Mouse (Mus musculus) gastrocnemius, postnatal 10 days (tissue): ENCODE results near the gene Kdm5d. TPM values are rescaled to one million over a fixed set of nuclear protein-coding genes. Genes with fewer than 3 reads are reported as not detected.

ENCODE experiments used
- DNase-seq: peaks from one replicate; pipeline ENCODE4 v3.0.0; 2021; ENCODE audit warnings: mixed read lengths
- long read RNA-seq, 2 experiments: library from polyadenylated mRNA; stranded (forward); transcript quantifications; one replicate each; pipeline ENCODE4 v2.0.0; 2021
- microRNA-seq, 2 experiments: library from miRNA; unstranded; fragments of <30 nt; microRNA quantifications; one replicate each; pipeline ENCODE4 v1.2.0; 2021
- total RNA-seq, 2 experiments: library from RNA; stranded (reverse); gene quantifications; 2 replicates each; pipeline ENCODE4 v1.2.3; 2021

The Kdm5d gene
- total RNA-seq: 10 to 100 TPM in 1 of 2 experiments, not detected in 1; 10.6 TPM
- long read RNA-seq, experiment 1: 0 reads
- long read RNA-seq, experiment 2, full-length matches to known transcripts: 1 of 3 reads
- long read RNA-seq, experiment 2, partial matches to known transcripts: 1 of 3 reads
- long read RNA-seq, experiment 2, other reads (novel, unspliced or antisense): 1 of 3 reads

GRCm38 (mm10) chrY:897393-898227 lies at the start of gene Kdm5d:
TSS of gene Kdm5d (plus strand) at chrY:897788.
- peak; percentile 29 for DNase-seq

GRCm38 (mm10) chrY:872404-872803 lies 25.2 kb upstream of the Kdm5d start:
- DNase-seq: no peak

- no peak for DNase-seq
Observed at GRCm38 (mm10) chrY:872855-873549, 24.6 kb upstream of the Kdm5d start.

Small RNAs within 50 kb of the gene (microRNA-seq; reads per million reads assigned to microRNA genes)
- gene Gm47281: 0 reads per million in 2 experiments

Other genes starting within 250 kb of the Kdm5d start
- not detected for gene Zfy1, start 100.4 kb upstream of the Kdm5d start, total RNA-seq
- gene Uba1y, start 79.1 kb upstream of the Kdm5d start, total RNA-seq: not detected
- 10 to 100 TPM in 1 of 2 experiments, not detected in 1; 49.8 TPM for gene Eif2s3y, start 112.8 kb downstream of the Kdm5d start, total RNA-seq